Mouse (Mus musculus): ENCODE data around the gene Tgfb2.
A peak's percentile ranks its signal among the peaks of the same experiment; 100 is the strongest.

Tgfb2 gene

GRCm38 (mm10) chr1:186714215-186714614, 8.4 kb upstream of the Tgfb2 start:
- no peaks in the 10 kb centered on the region for H3K36me3 ChIP-seq (ENCODE audit: control insufficient read depth, insufficient read depth, low read length, poor library complexity, severe bottlenecking)
- no peak for DNase-seq (ENCODE audit: low read depth, low spot score)
- no peaks in the 10 kb centered on the region for H3K27me3 ChIP-seq (ENCODE audit: control insufficient read depth, insufficient read depth, low read length, poor library complexity, severe bottlenecking)

GRCm38 (mm10) chr1:186712802-186713471, 7.1 kb upstream of the Tgfb2 start:
- Histone ChIP-seq H3K27me3 (ENCODE audit: control insufficient read depth, insufficient read depth, low read length, poor library complexity, severe bottlenecking) (no peaks in the 10 kb centered on the region), H3K36me3 (ENCODE audit: control insufficient read depth, insufficient read depth, low read length, poor library complexity, severe bottlenecking) (no peaks in the 10 kb centered on the region)
- DNase-seq (ENCODE audit: low read depth, low spot score) = peak; percentile 42

- DNase-seq (ENCODE audit: low read depth, low spot score) = peak; percentile 33
- Histone ChIP-seq H3K36me3 (ENCODE audit: control insufficient read depth, insufficient read depth, low read length, poor library complexity, severe bottlenecking) (no peaks in the 10 kb centered on the region), H3K27me3 (ENCODE audit: control insufficient read depth, insufficient read depth, low read length, poor library complexity, severe bottlenecking) (no peaks in the 10 kb centered on the region)
Measured at GRCm38 (mm10) chr1:186705203-186705914, 430 bp downstream of the Tgfb2 start.

- H3K36me3 ChIP-seq (ENCODE audit: control insufficient read depth, insufficient read depth, low read length, poor library complexity, severe bottlenecking) = no peaks in the 10 kb centered on the region
Measured at GRCm38 (mm10) chr1:186703980-186704701, 1.6 kb downstream of the Tgfb2 start.

GRCm38 (mm10) chr1:186703256-186703979, 2.4 kb downstream of the Tgfb2 start:
- peak; percentile 62 for DNase-seq (ENCODE audit: low read depth, low spot score)
- no peaks in the 10 kb centered on the region for H3K36me3 ChIP-seq (ENCODE audit: control insufficient read depth, insufficient read depth, low read length, poor library complexity, severe bottlenecking)
- H3K27me3 ChIP-seq (ENCODE audit: control insufficient read depth, insufficient read depth, low read length, poor library complexity, severe bottlenecking) = no peaks in the 10 kb centered on the region

More at GRCm38 (mm10) chr1:186703980-186704701, 1.6 kb downstream of the Tgfb2 start:
- peak; percentile 16 for DNase-seq (ENCODE audit: low read depth, low spot score)
- no peaks in the 10 kb centered on the region for H3K27me3 ChIP-seq (ENCODE audit: control insufficient read depth, insufficient read depth, low read length, poor library complexity, severe bottlenecking)

- Histone ChIP-seq H3K27me3 (ENCODE audit: control insufficient read depth, insufficient read depth, low read length, poor library complexity, severe bottlenecking) (no peaks in the 10 kb centered on the region), H3K36me3 (ENCODE audit: control insufficient read depth, insufficient read depth, low read length, poor library complexity, severe bottlenecking) (no peaks in the 10 kb centered on the region)
- DNase-seq (ENCODE audit: low read depth, low spot score) = no peak
Measured at GRCm38 (mm10) chr1:186702391-186703255, 3.2 kb downstream of the Tgfb2 start.

- DNase-seq (ENCODE audit: low read depth, low spot score) = no peak
- H3K27me3 ChIP-seq (ENCODE audit: control insufficient read depth, insufficient read depth, low read length, poor library complexity, severe bottlenecking) = no peaks in the 10 kb centered on the region
- H3K36me3 ChIP-seq (ENCODE audit: control insufficient read depth, insufficient read depth, low read length, poor library complexity, severe bottlenecking) = no peaks in the 10 kb centered on the region
Measured at GRCm38 (mm10) chr1:186701206-186701905, 4.4 kb downstream of the Tgfb2 start.

- Histone ChIP-seq H3K27me3 (ENCODE audit: control insufficient read depth, insufficient read depth, low read length, poor library complexity, severe bottlenecking) (no peaks in the 10 kb centered on the region), H3K36me3 (ENCODE audit: control insufficient read depth, insufficient read depth, low read length, poor library complexity, severe bottlenecking) (no peaks in the 10 kb centered on the region)
- DNase-seq (ENCODE audit: low read depth, low spot score) = no peak
Measured at GRCm38 (mm10) chr1:186700496-186700895, 5.3 kb downstream of the Tgfb2 start.

GRCm38 (mm10) chr1:186698583-186699338, 7.0 kb downstream of the Tgfb2 start:
- no peak for DNase-seq (ENCODE audit: low read depth, low spot score)
- no peaks in the 10 kb centered on the region for H3K27me3 ChIP-seq (ENCODE audit: control insufficient read depth, insufficient read depth, low read length, poor library complexity, severe bottlenecking)
- no peaks in the 10 kb centered on the region for H3K36me3 ChIP-seq (ENCODE audit: control insufficient read depth, insufficient read depth, low read length, poor library complexity, severe bottlenecking)

GRCm38 (mm10) chr1:186696231-186696630, 9.6 kb downstream of the Tgfb2 start:
- DNase-seq (ENCODE audit: low read depth, low spot score) = no peak
- H3K27me3 ChIP-seq (ENCODE audit: control insufficient read depth, insufficient read depth, low read length, poor library complexity, severe bottlenecking) = no peaks in the 10 kb centered on the region
- H3K36me3 ChIP-seq (ENCODE audit: control insufficient read depth, insufficient read depth, low read length, poor library complexity, severe bottlenecking) = no peaks in the 10 kb centered on the region

GRCm38 (mm10) chr1:186695361-186695760, 10.4 kb downstream of the Tgfb2 start:
- Histone ChIP-seq H3K27me3 (ENCODE audit: control insufficient read depth, insufficient read depth, low read length, poor library complexity, severe bottlenecking) (no peaks in the 10 kb centered on the region), H3K36me3 (ENCODE audit: control insufficient read depth, insufficient read depth, low read length, poor library complexity, severe bottlenecking) (no peaks in the 10 kb centered on the region)
- DNase-seq (ENCODE audit: low read depth, low spot score) = no peak

- Histone ChIP-seq H3K36me3 (ENCODE audit: control insufficient read depth, insufficient read depth, low read length, poor library complexity, severe bottlenecking) (no peaks in the 10 kb centered on the region), H3K27me3 (ENCODE audit: control insufficient read depth, insufficient read depth, low read length, poor library complexity, severe bottlenecking) (no peaks in the 10 kb centered on the region)
- DNase-seq (ENCODE audit: low read depth, low spot score) = no peak
Measured at GRCm38 (mm10) chr1:186692370-186692769, 13.4 kb downstream of the Tgfb2 start.

- Histone ChIP-seq H3K27me3 (ENCODE audit: control insufficient read depth, insufficient read depth, low read length, poor library complexity, severe bottlenecking) (no peaks in the 10 kb centered on the region), H3K36me3 (ENCODE audit: control insufficient read depth, insufficient read depth, low read length, poor library complexity, severe bottlenecking) (no peaks in the 10 kb centered on the region)
- no peak for DNase-seq (ENCODE audit: low read depth, low spot score)
Measured at GRCm38 (mm10) chr1:186691708-186692107, 14.1 kb downstream of the Tgfb2 start.

All from splenic B cell, adult 2 months (primary cell).